Mouse (Mus musculus): ENCODE measurements around the gene Glis1.

DNA sequence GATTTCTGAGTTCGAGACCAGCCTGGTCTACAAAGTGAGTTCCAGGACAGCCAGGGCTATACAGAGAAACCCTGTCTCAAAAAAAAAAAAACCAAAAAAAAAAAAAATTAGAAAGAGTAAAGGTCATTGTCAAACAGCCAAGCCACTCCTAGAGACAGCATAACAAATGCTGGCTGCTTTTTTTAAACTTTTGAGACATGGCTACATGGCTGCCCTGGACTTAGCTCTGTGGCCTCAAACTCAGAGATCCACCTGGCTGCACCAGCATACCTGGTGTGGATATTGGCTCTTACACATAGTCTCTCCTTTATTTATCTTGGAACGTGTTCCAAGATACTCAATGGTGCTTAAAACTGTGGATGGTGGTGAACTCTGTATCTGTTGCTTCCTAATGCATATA, 46.1 kb upstream of the Glis1 start:
- TF ChIP-seq CTCF (IDR thresholded peaks at IDR 0.05; ENCODE audit: insufficient read depth, low read depth, low read length) (no peak), POLR2A (IDR thresholded peaks at IDR 0.05; ENCODE audit: insufficient read depth, low read depth, low read length) (no peak)
